Mouse (Mus musculus) cerebellum, adult 2 months (tissue): Measurements from ENCODE around the gene Pola1.

Experiments used
- CTCF ChIP-seq: fragments of 200-500 bp; IDR thresholded peaks from 2 replicates; pipeline ENCODE4 v1.5.1; 2011; ENCODE audit warnings: low read depth, mild to moderate bottlenecking, control low read depth, low read length, moderate library complexity, borderline replicate concordance; ENCODE audit not compliant: insufficient read depth
- POLR2A ChIP-seq: fragments of 200-500 bp; IDR thresholded peaks from 2 replicates; pipeline ENCODE4 v1.6.1; 2011; ENCODE audit warnings: low read length, control low read depth, borderline replicate concordance; ENCODE audit not compliant: insufficient read depth

- TF ChIP-seq POLR2A (no peak), CTCF (no peak)
These were observed 254.5 kb downstream of the Pola1 start for GRCm38 (mm10) chrX:93377285-93377972.
